Mouse (Mus musculus): ENCODE measurements at regions not wholly inside any gene's neighbourhood (a gene's known extent, or its start where the extent isn't known, plus 50 kb on each side); places are given as distances from the start of the nearest gene placed in this dataset.

DNA sequence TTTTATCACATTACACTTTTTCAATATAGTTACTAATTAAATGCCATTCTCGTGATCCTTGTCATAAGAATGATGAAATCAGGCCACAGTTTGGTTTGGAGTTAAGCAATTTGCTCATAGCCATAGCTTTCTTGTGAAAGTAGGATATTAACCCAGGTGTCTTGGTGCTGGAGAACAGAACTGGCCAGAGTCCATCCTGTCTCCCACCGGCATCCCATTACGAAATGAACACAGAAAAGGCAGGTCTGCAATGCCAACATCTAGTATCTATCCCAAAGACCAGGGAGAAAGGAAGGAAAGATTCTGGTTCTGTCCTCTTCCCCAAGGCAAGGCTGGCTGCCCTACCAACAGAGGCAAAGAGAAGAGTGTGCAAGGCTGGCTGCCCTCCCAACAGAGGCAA is 61.6 kb upstream of the Avpr1a start:
- DNase-seq (ENCODE audit: low read depth, low spot score), result no peak

DNA sequence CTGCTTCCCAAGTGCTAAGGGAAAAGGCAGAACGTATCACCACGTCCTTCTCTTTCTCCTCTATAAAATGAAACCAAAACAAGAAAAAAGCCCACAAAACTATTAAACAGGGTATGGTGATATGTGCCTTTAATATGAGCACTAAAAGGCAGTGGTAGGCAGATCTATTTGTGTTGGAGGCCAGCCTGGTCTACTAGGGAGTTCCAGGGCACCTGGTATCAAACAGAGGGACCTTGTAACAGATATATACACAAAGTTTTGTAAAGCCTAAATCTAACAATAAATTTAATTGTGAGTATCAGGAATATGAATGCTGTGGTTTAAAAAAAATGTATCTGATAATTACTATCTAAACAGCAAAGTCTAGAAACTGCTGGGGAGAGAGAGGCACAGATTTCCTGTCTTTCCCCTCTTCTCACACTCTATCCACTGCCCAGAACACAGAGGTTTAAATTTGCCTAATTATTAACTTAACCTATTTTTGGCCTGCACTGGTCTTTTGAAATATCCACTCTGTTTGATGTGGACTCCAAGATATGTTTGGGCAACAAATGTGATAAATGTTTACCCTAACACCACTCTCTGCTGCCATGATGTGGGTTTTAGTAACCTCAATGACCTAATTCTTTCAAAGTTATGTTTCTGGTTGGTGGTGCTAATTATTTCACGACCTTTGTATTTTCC is 68.5 kb upstream of the Avpr1a start:
- no peak for DNase-seq (ENCODE audit: low read depth, low spot score)

DNA sequence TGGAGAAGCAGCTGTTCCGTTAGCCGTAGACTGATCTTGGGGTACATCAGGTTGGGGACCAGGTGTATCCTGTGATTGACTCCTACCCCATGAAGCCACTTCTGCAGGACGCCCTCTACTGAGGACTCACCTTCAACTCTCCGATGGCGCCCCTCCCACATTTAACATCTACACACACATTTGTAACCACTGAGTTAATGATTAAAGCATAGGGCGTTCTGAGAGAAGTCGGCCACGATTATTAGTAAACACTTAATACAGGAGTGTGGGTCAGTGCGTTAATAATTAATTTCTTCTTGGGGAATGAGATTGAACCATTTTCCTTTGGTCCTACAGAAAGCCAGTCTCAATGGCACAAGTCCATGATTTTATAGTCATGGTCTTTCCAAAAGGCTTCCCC is 105.0 kb upstream of the Avpr1a start:
- no peak for DNase-seq (ENCODE audit: low read depth, low spot score)

DNA sequence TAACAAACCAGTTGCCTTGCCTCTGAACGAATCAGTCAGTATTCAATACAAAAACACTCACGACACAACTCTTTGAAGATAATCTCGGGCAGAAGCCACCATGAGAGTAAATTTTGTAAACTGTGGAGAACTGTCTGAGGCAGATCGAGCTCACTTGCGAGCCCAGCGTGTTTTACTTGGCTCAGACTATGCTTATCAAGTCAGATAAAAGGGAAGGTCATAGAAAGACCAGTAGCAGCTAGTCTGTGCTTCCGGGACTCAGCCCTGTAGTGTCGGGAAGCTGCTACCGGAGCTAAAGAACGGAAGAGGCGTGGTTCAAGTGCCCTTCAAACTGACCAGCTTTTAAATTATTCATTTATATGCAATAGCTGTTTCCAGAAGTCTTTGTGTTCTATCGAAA is 105.9 kb upstream of the Avpr1a start:
- DNase-seq (ENCODE audit: low read depth, low spot score), result no peak

DNA sequence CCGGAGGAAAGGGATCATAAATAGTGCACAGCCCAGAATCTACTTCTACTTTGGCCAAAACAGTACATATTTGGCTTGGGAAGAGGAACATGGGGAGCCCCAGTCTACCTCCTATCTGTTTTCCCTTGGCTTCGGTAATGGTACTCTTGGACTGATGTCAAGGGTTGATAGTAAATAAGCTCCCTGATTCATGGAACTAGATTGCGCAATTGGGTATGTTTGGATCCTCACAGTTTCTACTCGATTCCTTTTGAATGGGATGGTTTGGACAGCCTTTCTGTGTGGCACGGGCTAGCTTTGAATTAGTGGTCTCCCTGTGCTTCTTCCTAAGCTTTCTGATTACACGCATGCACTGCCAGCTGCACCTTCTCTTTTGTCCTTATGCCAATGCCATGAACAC is 121.4 kb upstream of the Avpr1a start:
- no peak for DNase-seq (ENCODE audit: low read depth, low spot score)

DNA sequence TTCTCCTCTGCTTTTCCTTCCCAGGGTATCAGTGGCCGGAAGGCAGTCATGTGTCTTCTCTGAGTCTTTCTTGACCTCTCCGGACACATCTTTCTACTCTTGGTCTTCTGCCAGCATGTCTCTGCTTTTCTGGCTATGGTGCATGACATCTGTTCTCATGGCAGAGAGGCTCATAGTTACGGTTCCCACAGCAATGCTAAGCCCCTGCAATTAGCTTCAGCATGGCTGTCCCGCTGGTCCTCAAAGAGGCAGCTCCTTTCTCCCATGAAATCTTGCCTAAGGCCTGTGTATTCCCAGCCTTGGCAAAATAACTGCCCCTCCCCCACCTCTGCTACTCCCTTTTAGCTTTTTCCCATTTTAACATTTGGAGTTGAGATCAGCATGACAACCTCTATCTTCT is 129.4 kb upstream of the Avpr1a start:
- no peak for DNase-seq (ENCODE audit: low read depth, low spot score)

DNA sequence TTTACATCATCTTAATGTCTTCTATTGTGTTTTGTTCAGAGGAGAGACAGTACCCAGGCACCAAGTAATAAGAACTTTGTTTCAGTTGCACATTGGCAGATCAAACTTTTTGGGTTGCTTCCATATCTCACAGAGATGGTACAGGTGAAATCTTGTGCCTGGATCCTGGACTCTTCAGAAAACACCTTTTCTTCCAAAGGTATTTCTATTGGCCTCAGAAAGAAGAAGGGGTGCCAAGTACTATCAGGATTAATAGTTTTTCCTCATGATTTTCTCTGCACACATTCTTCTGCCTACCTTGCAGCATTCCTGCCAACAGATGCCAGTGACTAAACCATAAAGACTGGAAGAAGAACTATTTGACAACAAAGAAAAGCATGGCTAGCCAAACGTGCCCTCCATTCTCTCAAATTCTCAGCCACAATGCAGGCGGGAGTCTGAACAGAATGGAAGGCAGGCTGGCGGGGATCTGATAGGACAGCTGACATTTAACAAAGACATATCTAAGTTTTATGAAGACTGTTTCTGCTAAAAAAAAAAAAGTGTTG is 137.6 kb upstream of the Avpr1a start:
- no peak for DNase-seq (ENCODE audit: low read depth, low spot score)

DNA sequence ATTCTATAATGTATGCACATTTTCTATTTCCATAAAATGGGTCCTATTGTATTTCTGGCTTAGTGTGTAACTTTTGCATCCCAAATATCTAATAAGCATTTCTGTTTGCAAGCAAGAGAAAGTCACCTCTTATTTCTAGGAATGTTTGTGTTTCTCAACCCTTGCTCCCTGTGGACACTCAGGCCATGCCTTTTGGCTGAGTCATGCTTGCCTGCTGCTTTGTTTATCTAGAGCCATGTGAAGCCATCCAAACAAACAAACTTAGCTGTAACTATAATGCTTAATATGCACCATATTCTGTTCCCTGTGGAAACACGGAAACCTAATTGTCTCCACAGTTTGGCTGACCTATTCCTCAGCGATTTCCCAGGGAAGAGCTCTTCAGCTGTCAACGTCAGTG is 139.6 kb upstream of the Avpr1a start:
- DNase-seq (ENCODE audit: low read depth, low spot score), result no peak

DNA sequence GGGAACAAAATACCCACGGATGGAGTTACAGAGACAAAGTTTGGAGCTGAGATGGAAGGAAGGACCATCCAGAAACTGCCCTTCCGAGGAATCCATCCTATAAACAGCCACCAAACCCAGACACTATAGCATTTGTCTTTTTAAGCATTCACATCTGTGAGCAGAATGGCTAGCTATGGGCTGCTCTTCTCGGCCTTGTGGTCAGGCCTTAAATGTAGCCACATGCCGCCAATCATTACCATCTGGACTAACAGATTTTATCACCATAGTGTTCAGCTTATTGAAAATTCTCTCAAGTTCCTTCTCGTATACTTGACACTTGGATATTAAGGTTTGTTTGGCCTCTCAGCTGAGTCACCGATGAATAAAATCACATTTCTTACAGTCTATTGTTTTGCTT is 146.0 kb upstream of the Avpr1a start:
- no peak for DNase-seq (ENCODE audit: low read depth, low spot score)

DNA sequence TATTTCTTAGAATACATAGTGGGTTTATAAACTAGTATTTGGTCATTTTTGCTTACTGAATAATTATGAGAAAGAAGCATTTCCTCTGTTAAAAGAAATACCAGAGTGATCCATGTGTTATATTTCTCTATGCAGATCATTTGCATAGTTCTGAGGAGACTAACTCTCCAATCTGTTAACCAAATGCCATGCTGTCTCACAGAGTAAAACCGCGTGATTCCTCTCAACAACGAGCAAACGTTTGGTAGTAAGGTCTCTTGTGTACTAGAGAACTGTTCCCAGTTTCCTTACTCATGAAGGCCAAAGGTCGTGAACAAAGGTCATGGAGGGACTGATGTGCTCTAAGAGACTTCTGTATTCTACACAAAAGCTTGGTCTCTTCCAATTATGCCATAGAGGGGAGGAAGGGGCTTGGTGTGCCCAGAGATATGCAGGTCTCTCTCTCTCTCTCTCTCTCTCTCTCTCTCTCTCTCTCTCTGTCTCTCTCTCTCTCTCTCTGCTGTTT is 152.3 kb upstream of the Avpr1a start:
- no peak for DNase-seq (ENCODE audit: low read depth, low spot score)

DNA sequence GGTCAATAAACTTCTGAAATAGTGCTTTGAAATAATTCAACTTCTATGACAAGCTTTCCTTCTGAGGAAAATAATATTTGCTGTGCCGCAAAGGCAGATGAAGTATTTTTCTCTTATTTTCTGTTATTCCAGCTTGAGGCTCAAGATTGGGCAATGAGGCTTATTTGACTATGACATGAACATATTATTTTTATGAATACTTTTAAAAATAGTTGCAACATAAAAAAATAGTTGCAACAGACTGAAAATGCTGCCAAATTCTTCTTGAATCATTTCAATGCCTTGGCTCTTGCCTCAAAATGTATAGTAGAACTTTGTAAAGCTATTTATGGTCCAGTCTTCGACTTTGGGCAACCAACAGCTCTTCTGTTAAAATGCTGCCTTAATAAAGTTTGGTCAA is 156.7 kb upstream of the Avpr1a start:
- DNase-seq (ENCODE audit: low read depth, low spot score), result no peak

DNA sequence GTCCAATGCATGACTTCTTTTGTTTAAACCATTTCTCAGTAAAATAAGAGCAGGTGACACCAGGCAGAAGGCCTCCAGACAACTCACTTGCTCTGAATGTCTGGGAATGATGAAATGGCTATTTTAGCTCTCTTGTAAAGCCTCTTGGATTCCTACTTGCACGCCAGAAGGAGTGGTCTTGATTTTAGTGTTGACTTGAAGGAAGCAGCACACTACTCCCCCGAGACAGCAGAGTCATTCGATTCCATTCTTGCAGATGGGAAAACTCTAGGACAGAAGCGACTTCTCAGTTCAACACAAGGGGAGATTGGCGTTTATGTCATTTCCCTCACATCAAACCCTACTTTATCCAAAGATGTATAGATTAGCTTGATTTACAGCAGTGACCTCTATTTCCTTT is 157.2 kb upstream of the Avpr1a start:
- no peak for DNase-seq (ENCODE audit: low read depth, low spot score)

DNA sequence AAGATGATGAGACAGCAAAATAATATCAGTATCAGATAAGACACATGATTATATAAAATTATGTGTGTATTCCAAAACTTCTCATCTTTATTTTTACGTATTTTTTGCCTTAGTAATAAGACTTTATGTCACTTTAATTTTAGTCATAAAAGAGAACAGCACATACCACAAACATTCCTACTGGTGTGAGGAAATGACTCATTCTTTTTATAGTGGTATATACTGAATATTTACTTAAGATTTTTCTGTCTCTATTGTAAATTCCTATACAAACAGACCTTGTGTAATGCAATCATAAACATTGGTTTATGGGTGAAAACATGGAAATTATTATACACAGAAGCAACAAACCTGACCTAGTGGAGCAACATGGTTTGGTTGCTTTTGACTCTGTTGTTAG is 173.4 kb upstream of the Avpr1a start:
- DNase-seq (ENCODE audit: low read depth, low spot score), result no peak

DNA sequence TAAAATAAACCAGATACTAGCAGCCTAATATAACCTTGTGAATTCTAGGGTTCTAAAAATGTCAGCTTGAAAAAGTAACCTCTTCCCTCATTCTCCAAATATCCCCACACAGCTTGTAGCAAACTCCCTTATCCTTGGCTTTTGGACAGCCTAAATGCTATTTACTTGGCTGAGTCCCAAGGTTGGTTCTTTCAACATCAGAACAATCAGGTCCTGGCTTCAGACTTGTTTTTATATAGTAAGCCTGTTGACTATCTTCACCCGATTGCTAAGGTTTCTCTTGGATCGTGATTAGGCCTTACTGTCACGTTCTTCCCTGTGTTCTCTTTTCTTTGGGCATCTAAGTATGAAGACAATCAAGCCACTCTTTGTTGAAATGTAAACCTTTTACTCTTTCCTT is 174.1 kb upstream of the Avpr1a start:
- DNase-seq (ENCODE audit: low read depth, low spot score), result no peak

DNA sequence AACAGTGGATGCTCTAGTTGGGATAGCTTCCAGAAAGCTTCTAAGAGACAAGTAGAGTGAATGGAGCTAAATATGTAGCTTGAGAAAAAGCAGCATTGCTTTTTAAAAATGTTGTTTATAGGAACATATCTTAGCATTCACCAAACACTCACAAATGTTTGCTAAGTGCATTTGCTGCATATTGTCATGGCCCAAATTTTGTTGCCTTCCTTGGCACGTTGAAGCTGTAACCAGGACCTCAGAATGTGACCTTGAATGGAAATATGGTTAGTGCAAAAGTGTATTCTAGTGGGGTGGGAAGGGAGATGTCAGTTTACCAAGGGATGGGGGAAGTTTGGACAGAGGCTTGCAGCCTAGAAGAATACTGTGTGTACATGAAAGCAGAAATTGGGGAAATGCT is 166.9 kb upstream of the Rxylt1 start:
- no peak for DNase-seq (ENCODE audit: low read depth, low spot score)

DNA sequence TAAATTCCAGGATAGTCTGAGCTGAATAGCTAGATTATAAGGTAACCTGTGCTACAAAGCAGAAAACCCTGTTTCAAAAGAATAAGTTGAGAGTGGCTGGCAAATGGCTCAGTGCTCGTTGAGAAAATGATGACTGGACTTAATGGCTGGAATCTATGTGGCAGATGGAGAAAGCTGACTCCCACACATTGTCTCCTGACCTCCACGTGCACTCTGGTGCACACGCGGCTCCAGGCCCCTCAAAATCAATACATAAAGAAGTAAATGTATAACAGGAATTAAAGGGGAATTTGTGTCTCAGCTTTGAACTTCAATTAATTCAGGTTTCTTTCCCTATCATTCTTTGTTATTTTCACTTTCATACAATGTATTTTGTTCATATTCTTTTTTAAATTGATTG is 162.2 kb upstream of the Rxylt1 start:
- DNase-seq (ENCODE audit: low read depth, low spot score), result no peak

DNA sequence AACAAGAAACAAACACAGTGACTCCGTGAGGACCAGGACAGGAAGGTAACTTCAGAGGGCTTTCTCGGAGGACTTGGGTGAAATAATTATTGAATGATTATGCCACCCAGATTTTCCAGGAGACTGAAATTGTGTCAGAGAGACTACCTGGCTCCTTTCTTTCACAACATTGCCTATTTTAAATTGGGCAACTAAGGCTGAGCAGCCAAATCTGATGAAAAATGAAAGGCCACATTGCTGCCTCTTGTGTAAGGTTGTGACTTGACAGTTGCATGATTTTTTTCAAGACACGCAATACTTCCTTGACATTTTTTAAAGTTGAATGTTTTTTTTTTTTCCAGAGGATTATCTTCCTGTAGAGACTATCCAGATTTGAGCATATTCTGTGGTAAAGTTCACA is 161.5 kb upstream of the Rxylt1 start:
- DNase-seq (ENCODE audit: low read depth, low spot score), result no peak

DNA sequence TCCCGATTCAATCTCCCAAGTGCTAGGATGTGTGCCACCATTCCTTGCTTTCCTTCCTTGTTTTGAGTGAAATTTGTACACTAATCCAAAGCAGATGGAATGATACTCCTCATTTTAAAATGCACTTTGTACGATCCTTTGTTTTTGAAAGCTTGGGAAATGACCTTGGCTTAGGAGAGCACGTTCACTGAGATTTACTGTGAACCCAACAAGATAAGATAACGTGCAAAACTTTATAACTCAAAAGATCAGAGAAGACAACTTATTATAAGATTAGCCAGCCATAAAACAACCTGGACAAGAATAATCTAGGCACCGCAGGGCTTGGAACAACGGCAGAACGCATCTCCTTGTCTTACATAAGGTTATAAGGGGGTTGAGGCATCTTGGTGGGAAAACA is 134.6 kb upstream of the Rxylt1 start:
- DNase-seq (ENCODE audit: low read depth, low spot score), result no peak

DNA sequence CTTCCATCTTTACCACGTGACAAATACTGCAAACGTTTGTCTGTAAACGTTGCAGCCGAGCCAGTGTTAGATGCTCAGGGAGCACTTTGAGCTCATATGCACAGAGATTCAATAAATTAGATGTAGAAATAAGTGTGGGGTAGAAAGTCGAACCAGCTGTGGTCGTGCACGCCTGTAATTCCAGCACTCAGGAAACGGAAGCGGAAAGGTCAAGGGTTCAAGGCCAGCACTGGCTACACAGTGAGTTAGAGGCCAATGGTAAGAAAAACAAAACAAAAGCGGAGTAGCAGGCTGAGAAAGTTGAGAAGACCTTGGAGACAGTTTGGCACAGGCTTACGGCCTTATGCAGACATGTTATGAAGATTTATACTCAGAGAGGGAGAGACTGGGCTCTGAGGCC is 133.6 kb upstream of the Rxylt1 start:
- DNase-seq (ENCODE audit: low read depth, low spot score), result peak; percentile 34

DNA sequence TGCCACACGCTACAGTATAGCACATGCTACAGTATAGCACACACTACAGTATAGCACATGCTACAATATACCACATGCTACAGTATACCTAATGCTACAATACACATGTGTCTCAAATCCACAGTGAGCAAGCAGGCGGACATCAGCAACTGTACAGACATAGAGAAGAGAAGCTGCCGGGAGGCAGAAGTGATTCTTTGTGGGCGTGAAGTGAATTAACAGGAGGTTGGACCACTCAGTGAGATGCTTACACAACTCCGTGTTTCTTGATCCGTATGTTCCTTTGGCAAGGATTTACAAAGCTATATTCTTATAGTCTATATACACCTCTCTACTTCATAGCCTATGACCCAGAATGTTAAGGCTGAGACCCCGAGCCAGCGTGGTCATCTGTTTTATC is 128.5 kb upstream of the Rxylt1 start:
- DNase-seq (ENCODE audit: low read depth, low spot score), result no peak

DNA sequence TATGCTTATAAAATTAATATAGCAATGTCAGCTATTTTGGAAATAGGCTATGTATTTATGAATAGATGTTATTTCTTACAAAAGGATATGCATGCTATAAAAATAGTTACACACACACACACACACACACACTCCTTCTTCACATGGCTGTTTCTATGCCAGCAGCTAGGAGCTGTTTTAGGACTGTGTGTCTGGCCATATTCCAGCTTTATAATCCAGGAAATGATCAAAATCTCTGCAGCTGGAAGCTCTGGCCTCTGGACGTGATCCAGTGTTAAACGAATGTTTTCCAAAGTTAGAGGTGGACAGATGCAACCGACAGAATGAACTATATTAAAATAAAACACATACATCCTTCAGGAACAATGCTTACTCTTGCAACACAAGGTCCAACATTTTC is 125.9 kb upstream of the Rxylt1 start:
- DNase-seq (ENCODE audit: low read depth, low spot score), result no peak

DNA sequence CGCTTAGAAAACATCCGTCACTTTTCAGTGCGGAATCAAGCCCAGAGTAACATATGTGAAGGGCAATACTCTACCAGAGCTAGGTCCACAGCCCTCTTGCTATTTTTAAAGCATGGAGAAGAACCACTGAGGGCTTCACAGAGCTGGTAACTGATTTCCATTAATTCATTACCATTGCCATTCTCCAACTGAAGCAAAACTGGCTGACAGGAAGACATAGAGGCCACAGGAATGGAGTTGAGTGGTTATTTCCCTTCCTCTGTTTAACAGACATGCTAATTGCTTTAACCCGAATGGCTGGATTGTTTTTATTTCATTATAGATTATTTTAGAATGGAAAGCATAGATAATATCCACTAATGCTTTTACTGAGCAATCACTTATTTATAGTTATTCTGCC is 120.4 kb upstream of the Rxylt1 start:
- no peak for DNase-seq (ENCODE audit: low read depth, low spot score)

DNA sequence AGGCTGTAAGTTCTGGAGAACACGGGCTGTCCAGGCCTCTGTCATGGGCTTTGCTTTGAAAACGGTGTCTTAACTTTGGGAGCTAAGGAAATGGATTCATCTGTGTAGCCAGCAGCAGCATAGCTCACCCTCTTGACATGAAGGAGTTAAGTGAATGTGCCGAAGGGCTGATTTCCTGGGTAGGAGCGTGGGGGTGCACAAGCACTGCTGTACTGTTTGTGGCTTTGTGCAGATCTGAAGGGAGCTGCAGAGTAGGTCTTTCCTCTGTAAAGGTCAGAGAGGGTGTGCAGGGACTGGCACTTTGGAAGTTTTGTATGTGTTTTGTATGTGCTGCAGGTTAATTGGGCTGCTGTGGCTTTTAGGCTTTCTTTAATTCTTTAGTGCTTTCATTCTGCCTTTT is 102.6 kb upstream of the Rxylt1 start:
- no peak for DNase-seq (ENCODE audit: low read depth, low spot score)

DNA sequence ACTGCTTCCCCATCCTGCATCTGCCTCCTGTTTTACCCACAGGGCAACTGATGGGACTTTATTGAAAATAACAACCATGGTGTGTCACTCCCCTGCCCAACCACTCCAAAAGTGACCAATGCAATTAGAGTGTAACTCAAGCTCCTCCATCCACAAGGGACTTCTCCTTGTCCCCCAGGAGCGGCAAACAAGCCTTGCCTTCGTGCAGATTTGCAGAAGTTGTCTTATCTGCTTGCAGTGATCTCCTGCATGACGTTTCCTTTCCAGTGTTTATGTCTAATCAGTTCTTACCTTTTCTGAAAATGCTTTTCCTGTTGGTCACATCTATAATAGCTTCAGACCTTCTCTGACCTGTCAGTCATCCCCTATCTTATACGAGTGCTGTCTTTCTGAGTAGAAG is 100.5 kb upstream of the Rxylt1 start:
- DNase-seq (ENCODE audit: low read depth, low spot score), result no peak
